Mouse (Mus musculus): ENCODE data around the gene Tamm41.

- TF ChIP-seq CTCF (conservative IDR thresholded peaks at IDR 0.05; ENCODE audit: insufficient read depth, insufficient read length, low read depth, low read length) (no peak), POLR2A (IDR thresholded peaks at IDR 0.05; ENCODE audit: low read depth, low read length) (no peak)
Observed at GRCm38 (mm10) chr6:114965396-114965795, 72.3 kb downstream of the Tamm41 start.
